Mouse (Mus musculus) neural tube, embryonic 11.5 days (tissue): ENCODE measurements around the gene Tead1. TPM values are rescaled to one million over a fixed set of nuclear protein-coding genes. Genes with fewer than 3 reads are reported as not detected.

ENCODE experiments used
- ATAC-seq: fragments of 200-750 bp; cut with Nextera tagmentation; 2 replicates; pipeline ENCODE4 v1.8.0; 2017; ENCODE audit warnings: moderate number of reproducible peaks, mild to moderate bottlenecking, moderate TSS enrichment, moderate library complexity; ENCODE audit not compliant: insufficient read depth, low FRiP score, low TSS enrichment
- DNase-seq: peaks from one replicate; pipeline ENCODE4 v3.0.0-alpha.2; 2015; ENCODE audit warnings: low spot score
- H3K27ac ChIP-seq: fragments of 300-500 bp; sonication (generic); 2 replicates; pipeline ENCODE4 v1.5.1; 2014; ENCODE audit warnings: low read depth, mild to moderate bottlenecking, low read length
- H3K27me3 ChIP-seq: fragments of 300-500 bp; sonication (generic); 2 replicates; pipeline ENCODE4 v1.6.1; 2014; ENCODE audit warnings: mild to moderate bottlenecking, low read length, mixed read lengths; ENCODE audit not compliant: control insufficient read depth, insufficient read depth
- H3K36me3 ChIP-seq: fragments of 300-500 bp; sonication (generic); 2 replicates; pipeline ENCODE4 v1.6.1; 2014; ENCODE audit warnings: mild to moderate bottlenecking, low read length, moderate library complexity, mixed read lengths; ENCODE audit not compliant: control insufficient read depth, insufficient read depth
- H3K4me1 ChIP-seq: fragments of 300-500 bp; sonication (generic); 2 replicates; pipeline ENCODE4 v1.6.1; 2014; ENCODE audit warnings: low read length, mixed read lengths; ENCODE audit not compliant: control insufficient read depth, insufficient read depth
- H3K4me2 ChIP-seq: fragments of 300-500 bp; sonication (generic); 2 replicates; pipeline ENCODE4 v1.6.1; 2014; ENCODE audit warnings: low read depth, mild to moderate bottlenecking, moderate library complexity
- H3K4me3 ChIP-seq: fragments of 300-500 bp; sonication (generic); 2 replicates; pipeline ENCODE4 v1.5.1; 2014; ENCODE audit warnings: low read depth, low read length
- H3K9ac ChIP-seq: fragments of 300-500 bp; sonication (generic); 2 replicates; pipeline ENCODE4 v1.6.1; 2014; ENCODE audit warnings: mild to moderate bottlenecking, low read length
- H3K9me3 ChIP-seq: fragments of 300-500 bp; sonication (generic); 2 replicates; pipeline ENCODE4 v1.6.1; 2016; ENCODE audit warnings: low read length; ENCODE audit not compliant: control insufficient read depth
- WGBS: fragments of 180-500 bp; shearing (Covaris S2); extraction: QIAGEN DNeasy Blood & Tissue Kit; methylation state at CpG from one replicate; pipeline ENCODE4 v1.1.7; 2014; 5-methylcytosine and 5-hydroxymethylcytosine counted together
- polyA plus RNA-seq: library from polyadenylated mRNA; unstranded; fragments of >200 nt; fragmentation: Nextera tagmentation; extraction: Ambion mirVana; gene quantifications from 2 replicates; pipeline ENCODE4 v1.2.1, GENCODE M21; 2014

Tead1 gene
- polyA plus RNA-seq, 1 experiment from 2014 or later: 13.2 TPM

DNA sequence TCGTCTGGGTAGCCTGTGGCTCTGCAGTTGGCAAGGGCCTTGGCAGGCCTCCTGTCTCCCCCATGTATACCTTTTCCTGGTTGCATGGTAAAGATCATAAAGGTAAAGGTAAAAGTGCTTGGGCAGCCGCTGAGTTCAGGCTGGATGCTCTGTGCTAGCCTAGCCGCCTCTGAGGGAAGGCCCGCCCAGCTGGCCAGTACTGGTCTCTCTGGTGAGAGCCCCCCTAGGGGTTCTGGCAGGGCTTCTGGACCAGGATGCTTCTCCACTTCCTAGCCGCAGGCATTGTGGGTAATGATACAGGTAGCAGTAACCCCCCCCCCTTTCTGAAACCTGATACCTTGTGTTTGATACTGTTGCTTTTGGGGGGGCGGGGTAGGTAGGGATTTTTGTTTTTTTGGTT, 212.8 kb downstream of the Tead1 start:
- Histone ChIP-seq H3K4me1 (no peaks in the 10 kb centered on the region), H3K27me3 (no peaks in the 10 kb centered on the region), H3K9ac (no peak overlapping the region), H3K27ac (no peak overlapping the region), H3K36me3 (peaks cover 2% of the 10 kb centered on the region), H3K4me2 (no peak overlapping the region), H3K4me3 (no peak overlapping the region), H3K9me3 (no peaks in the 10 kb centered on the region)
- no peak for DNase-seq
- no peak for ATAC-seq
- 88% methylated on average over 6 of the region's 6 CpGs for WGBS

DNA sequence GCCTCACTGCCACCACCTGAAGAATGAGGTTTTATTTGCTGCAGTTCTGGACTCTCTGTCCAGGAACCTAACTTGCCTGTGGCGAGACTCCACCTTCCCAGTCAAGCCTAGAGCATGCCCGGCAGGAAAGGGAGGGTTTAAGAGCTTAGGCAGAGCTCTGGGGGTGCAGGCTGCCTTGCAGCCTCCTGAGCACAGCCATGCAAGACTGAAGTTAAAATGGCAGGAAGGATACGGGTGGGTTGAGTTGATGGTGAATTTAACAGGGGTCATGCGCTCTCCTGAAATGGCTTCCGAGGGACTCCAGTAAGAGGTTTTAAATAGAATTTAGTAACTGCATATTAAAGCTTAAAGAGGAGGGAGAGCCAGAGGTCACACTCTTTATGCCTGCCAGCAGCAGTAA, 213.5 kb downstream of the Tead1 start:
- Histone ChIP-seq H3K4me1 (no peaks in the 10 kb centered on the region), H3K36me3 (peaks cover 2% of the 10 kb centered on the region)
- WGBS: 82% methylated on average over 5 of the region's 5 CpGs

DNA sequence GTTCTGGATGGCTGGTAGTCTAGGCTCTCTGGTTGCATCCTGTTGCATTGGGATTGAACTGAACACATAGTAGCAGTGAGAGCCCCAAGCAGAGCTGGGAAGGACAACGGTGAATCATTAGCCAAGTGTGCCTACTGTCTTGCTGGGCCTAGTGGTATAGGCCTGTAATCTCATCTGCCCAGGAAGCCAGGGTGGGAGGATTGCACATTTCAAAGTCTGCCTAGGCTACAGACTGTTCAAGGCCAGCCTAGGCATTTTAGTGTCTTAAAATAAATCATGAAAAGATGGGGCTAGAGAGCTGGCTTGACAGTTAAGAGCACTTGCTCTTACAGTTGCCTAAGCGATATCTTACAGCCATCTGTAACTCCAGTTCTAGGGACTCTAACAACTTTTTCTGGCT, 217.2 kb downstream of the Tead1 start:
- Histone ChIP-seq H3K27me3 (no peaks in the 10 kb centered on the region), H3K4me2 (no peak overlapping the region), H3K9ac (no peak overlapping the region), H3K9me3 (no peaks in the 10 kb centered on the region), H3K4me3 (no peak overlapping the region), H3K4me1 (no peaks in the 10 kb centered on the region), H3K27ac (no peak overlapping the region), H3K36me3 (peaks cover 2% of the 10 kb centered on the region; the same call in 1 of the 2 replicates)
- WGBS: 96% methylated on average over 2 of the region's 2 CpGs
- ATAC-seq (no peak), DNase-seq (no peak)

More for the DNA sequence above, 213.5 kb downstream of the Tead1 start:
- ATAC-seq (no peak), DNase-seq (no peak)
- H3K27ac ChIP-seq: no peak overlapping the region
- no peak overlapping the region for H3K4me3 ChIP-seq
- H3K9me3 ChIP-seq: no peaks in the 10 kb centered on the region
- H3K27me3 ChIP-seq: no peaks in the 10 kb centered on the region
- H3K9ac ChIP-seq: no peak overlapping the region
- H3K4me2 ChIP-seq: no peak overlapping the region

DNA sequence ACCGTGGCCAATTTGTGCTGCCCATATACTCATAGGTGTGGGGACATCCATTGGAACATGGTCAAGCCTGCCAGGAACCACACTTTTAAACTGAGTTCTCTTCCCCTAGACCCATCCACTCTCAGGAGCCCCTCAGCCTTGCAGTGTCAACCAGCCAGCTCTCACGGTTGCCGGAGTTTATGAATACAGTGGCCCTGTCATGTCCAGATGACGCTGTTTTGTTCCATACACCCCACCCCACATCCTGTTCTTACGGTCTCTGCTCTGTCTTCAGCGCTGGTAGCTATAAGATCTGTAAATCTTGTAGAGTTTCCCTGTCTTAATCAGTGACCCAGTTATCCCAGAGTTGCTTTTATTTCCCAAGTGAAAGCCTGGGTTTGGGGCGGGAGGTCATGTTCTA, 222.6 kb downstream of the Tead1 start:
- no peaks in the 10 kb centered on the region for H3K36me3 ChIP-seq
- H3K4me1 ChIP-seq: no peaks in the 10 kb centered on the region
- H3K4me2 ChIP-seq: no peak overlapping the region
- H3K27me3 ChIP-seq: no peaks in the 10 kb centered on the region
- DNase-seq (no peak), ATAC-seq (no peak)
- no peaks in the 10 kb centered on the region for H3K9me3 ChIP-seq
- H3K27ac ChIP-seq: no peak overlapping the region
- H3K4me3 ChIP-seq: no peak overlapping the region
- 96% methylated on average over 7 of the region's 7 CpGs for WGBS
- no peak overlapping the region for H3K9ac ChIP-seq

DNA sequence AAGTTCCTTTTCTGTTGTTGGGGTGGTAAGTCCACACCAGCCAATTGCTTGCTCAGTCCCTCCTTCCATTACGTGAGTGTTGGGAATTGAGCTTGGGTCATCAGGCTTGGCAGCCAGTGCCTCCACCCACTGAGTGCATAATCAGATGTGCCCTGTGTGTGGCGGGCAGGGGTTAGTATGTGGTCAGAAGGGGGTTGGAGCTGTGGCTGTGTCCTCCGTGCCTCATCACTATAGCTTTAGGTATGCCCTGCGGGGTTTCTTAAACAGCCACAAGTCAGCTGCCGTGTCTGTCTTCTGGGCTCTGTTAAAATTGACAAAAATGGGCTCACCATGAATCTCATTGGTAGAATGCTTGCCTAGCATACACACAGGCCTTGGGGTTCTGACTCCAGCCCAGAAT, 227.7 kb downstream of the Tead1 start:
- Histone ChIP-seq H3K4me2 (no peak overlapping the region), H3K4me1 (no peaks in the 10 kb centered on the region), H3K9me3 (no peaks in the 10 kb centered on the region), H3K4me3 (no peak overlapping the region), H3K9ac (no peak overlapping the region), H3K27ac (no peak overlapping the region), H3K27me3 (no peaks in the 10 kb centered on the region), H3K36me3 (no peaks in the 10 kb centered on the region)
- ATAC-seq: no peak
- no peak for DNase-seq
- WGBS: 71% methylated on average over 5 of the region's 5 CpGs

DNA sequence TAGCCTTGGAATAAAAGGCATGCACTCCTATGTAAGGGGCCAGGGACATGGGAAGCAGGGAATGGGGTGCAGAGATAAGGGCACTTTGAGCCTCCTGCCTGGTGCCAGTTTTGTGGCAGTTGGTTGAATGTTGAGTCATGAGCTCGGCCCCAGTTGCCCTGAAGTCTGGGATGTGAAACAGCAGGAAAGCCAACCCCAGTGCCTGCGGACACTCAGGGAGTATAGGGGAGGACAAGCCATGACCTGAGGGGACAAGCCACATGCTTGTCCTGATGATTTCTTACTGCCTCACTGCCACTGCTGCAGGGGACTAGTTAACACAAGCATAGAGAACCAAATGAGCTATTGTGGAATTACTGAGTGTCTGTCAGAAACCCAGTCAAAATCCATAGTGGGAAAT, 228.3 kb downstream of the Tead1 start:
- ATAC-seq: no peak
- H3K27me3 ChIP-seq: no peaks in the 10 kb centered on the region
- DNase-seq: no peak
- H3K36me3 ChIP-seq: no peaks in the 10 kb centered on the region
- no peaks in the 10 kb centered on the region for H3K4me1 ChIP-seq
- 67% methylated on average over 2 of the region's 2 CpGs for WGBS
- H3K9me3 ChIP-seq: no peaks in the 10 kb centered on the region
- no peak overlapping the region for H3K4me3 ChIP-seq
- H3K27ac ChIP-seq: no peak overlapping the region
- H3K4me2 ChIP-seq: no peak overlapping the region
- no peak overlapping the region for H3K9ac ChIP-seq

DNA sequence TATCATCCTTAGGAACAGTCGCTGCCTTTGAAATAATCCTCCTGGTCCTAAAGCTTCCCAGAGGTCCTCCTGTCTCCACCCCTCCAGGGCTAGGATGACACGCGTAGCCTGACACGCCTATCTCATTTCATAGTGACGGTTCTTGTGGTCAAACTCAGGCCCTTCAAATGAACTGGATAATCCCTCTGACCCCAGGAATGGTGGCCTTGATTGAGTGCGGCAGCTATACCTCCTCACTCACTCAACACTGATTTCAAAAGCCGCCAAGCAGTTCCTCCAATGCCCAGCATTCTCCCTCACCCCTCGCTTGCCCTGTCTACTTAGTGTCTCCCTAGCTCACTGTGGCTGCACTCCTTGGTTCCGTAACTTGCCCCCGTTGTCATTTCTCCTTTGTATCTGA, 230.0 kb downstream of the Tead1 start:
- no peaks in the 10 kb centered on the region for H3K27me3 ChIP-seq
- no peak overlapping the region for H3K4me3 ChIP-seq
- WGBS: 89% methylated on average over 10 of the region's 10 CpGs
- no peak for DNase-seq
- no peak overlapping the region for H3K9ac ChIP-seq
- H3K9me3 ChIP-seq: no peaks in the 10 kb centered on the region
- no peaks in the 10 kb centered on the region for H3K4me1 ChIP-seq
- no peaks in the 10 kb centered on the region for H3K36me3 ChIP-seq
- H3K27ac ChIP-seq: no peak overlapping the region
- H3K4me2 ChIP-seq: no peak overlapping the region
- no peak for ATAC-seq

DNA sequence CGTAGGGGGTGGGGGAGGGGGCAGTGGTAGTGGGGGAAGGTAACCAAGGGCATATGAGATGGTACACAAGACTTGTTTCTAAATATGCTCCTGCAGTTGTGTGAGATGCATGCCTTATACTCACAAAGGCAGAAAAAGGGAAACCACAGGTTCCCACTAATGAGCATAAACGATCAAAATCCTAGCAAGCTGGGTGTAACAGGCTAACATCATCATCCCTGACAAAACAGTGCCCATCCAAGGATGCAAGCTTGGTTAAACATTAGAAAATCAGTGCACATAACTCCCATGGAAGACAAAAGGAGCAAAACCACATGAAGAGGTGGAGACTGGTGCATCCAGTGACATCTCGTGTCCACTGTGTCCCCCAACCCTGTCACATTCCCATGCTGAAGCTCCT, 233.9 kb downstream of the Tead1 start:
- no peak for ATAC-seq

DNA sequence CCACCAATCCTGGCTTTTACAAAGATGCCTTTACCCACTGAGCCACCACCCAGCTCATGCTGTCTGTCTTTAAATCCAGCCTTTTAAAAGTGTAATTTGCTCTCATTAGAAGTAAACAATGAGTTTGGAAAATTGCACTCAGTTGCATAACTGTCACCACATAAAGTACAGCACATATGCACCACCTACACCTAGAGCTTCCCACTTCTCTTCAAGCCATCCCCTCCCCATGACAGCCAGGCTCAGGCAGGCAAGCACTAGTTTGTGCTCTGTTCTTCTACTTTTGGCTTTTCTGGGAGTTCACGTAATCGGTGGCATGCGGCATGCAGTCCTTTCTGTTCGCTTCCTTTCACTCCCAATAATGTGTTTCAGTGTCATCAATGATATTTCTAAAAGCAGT, 236.5 kb downstream of the Tead1 start:
- Histone ChIP-seq H3K4me1 (peaks cover 5% of the 10 kb centered on the region; the same call in 1 of the 2 replicates), H3K9me3 (no peaks in the 10 kb centered on the region), H3K27ac (no peak overlapping the region), H3K4me2 (no peak overlapping the region), H3K27me3 (no peaks in the 10 kb centered on the region), H3K4me3 (no peak overlapping the region), H3K36me3 (no peaks in the 10 kb centered on the region), H3K9ac (no peak overlapping the region)
- WGBS: 88% methylated on average over 4 of the region's 4 CpGs
- DNase-seq (no peak), ATAC-seq (no peak)

More for the DNA sequence above, 233.9 kb downstream of the Tead1 start:
- 88% methylated on average over 3 of the region's 3 CpGs for WGBS
- H3K4me2 ChIP-seq: no peak overlapping the region
- no peaks in the 10 kb centered on the region for H3K36me3 ChIP-seq
- H3K27ac ChIP-seq: no peak overlapping the region
- no peak for DNase-seq
- no peaks in the 10 kb centered on the region for H3K27me3 ChIP-seq
- H3K4me1 ChIP-seq: no peaks in the 10 kb centered on the region; the same call in 1 of the 2 replicates
- H3K9ac ChIP-seq: no peak overlapping the region
- no peaks in the 10 kb centered on the region for H3K9me3 ChIP-seq
- H3K4me3 ChIP-seq: no peak overlapping the region
